Mouse (Mus musculus) hindbrain, embryonic 15.5 days (tissue): Measurements from ENCODE around the gene Clasrp. TPM values are rescaled to one million over a fixed set of nuclear protein-coding genes. Genes with fewer than 3 reads are reported as not detected.
A peak's percentile ranks its signal among the peaks of the same experiment; 100 is the strongest.
"Not testable (repeated sequence)": the region's sequence is repeated elsewhere in the genome, so short reads cannot be mapped to it uniquely, and the experiment has no call there.

Experiments used
- ATAC-seq: fragments of 200-750 bp; cut with Nextera tagmentation; 2 replicates; pipeline ENCODE4 v1.8.0; 2017; ENCODE audit warnings: low read depth, moderate number of reproducible peaks, moderate TSS enrichment; ENCODE audit not compliant: low FRiP score
- H3K27ac ChIP-seq: fragments of 300-500 bp; sonication (generic); replicated peaks from 2 replicates; pipeline ENCODE4 v1.5.1; 2015; ENCODE audit warnings: mild to moderate bottlenecking, inconsistent platforms
- H3K27me3 ChIP-seq: fragments of 300-500 bp; sonication (generic); 2 replicates; pipeline ENCODE4 v1.6.1; 2015; ENCODE audit warnings: control low read depth, inconsistent platforms
- H3K36me3 ChIP-seq: fragments of 300-500 bp; sonication (generic); 2 replicates; pipeline ENCODE4 v1.6.1; 2015; ENCODE audit warnings: control low read depth, inconsistent platforms
- H3K4me1 ChIP-seq: fragments of 300-500 bp; sonication (generic); replicated peaks from 2 replicates; pipeline ENCODE4 v1.6.1; 2015; ENCODE audit warnings: control low read depth, inconsistent platforms
- H3K4me2 ChIP-seq: fragments of 300-500 bp; sonication (generic); 2 replicates; pipeline ENCODE4 v1.6.1; 2015; ENCODE audit warnings: moderate library complexity, mild to moderate bottlenecking, inconsistent platforms
- H3K4me3 ChIP-seq: fragments of 300-500 bp; sonication (generic); 2 replicates; pipeline ENCODE4 v1.5.1; 2015; ENCODE audit warnings: mild to moderate bottlenecking, inconsistent platforms
- H3K9ac ChIP-seq: fragments of 300-500 bp; sonication (generic); 2 replicates; pipeline ENCODE4 v1.6.1; 2015; ENCODE audit warnings: inconsistent platforms
- H3K9me3 ChIP-seq: fragments of 300-500 bp; sonication (generic); 2 replicates; pipeline ENCODE4 v1.6.1; 2016; ENCODE audit warnings: control low read depth, inconsistent platforms
- WGBS: fragments of 180-500 bp; shearing (Covaris S2); methylation state at CpG from one replicate; pipeline ENCODE4 v1.1.7; 2015; 5-methylcytosine and 5-hydroxymethylcytosine counted together
- polyA plus RNA-seq: library from polyadenylated mRNA; unstranded; fragments of >200 nt; fragmentation: Nextera tagmentation; extraction: Ambion mirVana; gene quantifications from 2 replicates; pipeline ENCODE4 v1.2.1, GENCODE M21; 2015

Clasrp gene
- polyA plus RNA-seq, 1 experiment from 2014 or later: 60.7 TPM

- not testable (repeated sequence) for H3K9me3 ChIP-seq, H3K36me3 ChIP-seq, H3K27me3 ChIP-seq
- 62% methylated on average over 10 of the region's 10 CpGs for WGBS
- Histone ChIP-seq H3K27ac (peak overlapping the region; percentile 81), H3K4me1 (peaks cover 40% of the 10 kb centered on the region), H3K4me3 (peak overlapping the region; percentile 96), H3K4me2 (peak overlapping the region; percentile 88), H3K9ac (peak overlapping the region; percentile 98; the same call in 1 of the 2 replicates)
- peak; percentile 40; the same call in 1 of the 2 replicates for ATAC-seq
These were observed 424 bp upstream of the Clasrp start for GRCm38 (mm10) chr7:19604606-19605214.

- Histone ChIP-seq H3K4me1 (peaks cover 45% of the 10 kb centered on the region), H3K9ac (peak overlapping the region; percentile 98; the same call in 1 of the 2 replicates), H3K4me3 (peak overlapping the region; percentile 96), H3K27ac (no peak overlapping the region), H3K4me2 (peak overlapping the region; percentile 88), H3K27me3 (no peaks in the 10 kb centered on the region), H3K36me3 (peaks cover 11% of the 10 kb centered on the region), H3K9me3 (no peaks in the 10 kb centered on the region)
- no peak for ATAC-seq
- whole genome bisulfite sequencing: 81% methylated on average over 12 of the region's 12 CpGs
These were observed 1.2 kb downstream of the Clasrp start for GRCm38 (mm10) chr7:19603055-19603454.

DNA sequence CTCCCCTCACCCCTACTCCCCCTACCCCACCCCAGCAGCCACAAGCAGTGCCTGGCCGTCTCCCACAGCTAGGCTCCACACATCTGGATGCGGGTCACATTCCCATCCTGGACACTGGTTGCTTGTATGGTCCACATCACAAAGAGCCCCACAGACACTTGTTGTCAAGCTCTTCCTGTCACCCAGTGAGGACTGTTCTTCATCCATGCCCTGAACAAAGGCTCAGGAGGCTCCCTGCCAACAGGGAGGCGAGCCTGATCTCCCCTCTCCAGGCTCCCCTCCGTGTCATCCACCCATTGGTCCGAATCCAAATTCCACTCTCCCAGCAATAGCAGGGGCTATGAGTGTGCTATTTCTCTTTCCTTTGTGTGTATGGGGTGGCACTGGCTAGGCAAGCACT, 3.7 kb downstream of the Clasrp start:
- H3K4me1 ChIP-seq: peaks cover 45% of the 10 kb centered on the region
- H3K4me3 ChIP-seq: no peak overlapping the region
- peaks cover 16% of the 10 kb centered on the region for H3K36me3 ChIP-seq
- H3K27me3 ChIP-seq: no peaks in the 10 kb centered on the region
- 29% methylated on average over 5 of the region's 5 CpGs for WGBS
- ATAC-seq: peak; percentile 81
- H3K9me3 ChIP-seq: no peaks in the 10 kb centered on the region
- no peak overlapping the region for H3K4me2 ChIP-seq
- H3K9ac ChIP-seq: no peak overlapping the region
- peak overlapping the region; percentile 67 for H3K27ac ChIP-seq

DNA sequence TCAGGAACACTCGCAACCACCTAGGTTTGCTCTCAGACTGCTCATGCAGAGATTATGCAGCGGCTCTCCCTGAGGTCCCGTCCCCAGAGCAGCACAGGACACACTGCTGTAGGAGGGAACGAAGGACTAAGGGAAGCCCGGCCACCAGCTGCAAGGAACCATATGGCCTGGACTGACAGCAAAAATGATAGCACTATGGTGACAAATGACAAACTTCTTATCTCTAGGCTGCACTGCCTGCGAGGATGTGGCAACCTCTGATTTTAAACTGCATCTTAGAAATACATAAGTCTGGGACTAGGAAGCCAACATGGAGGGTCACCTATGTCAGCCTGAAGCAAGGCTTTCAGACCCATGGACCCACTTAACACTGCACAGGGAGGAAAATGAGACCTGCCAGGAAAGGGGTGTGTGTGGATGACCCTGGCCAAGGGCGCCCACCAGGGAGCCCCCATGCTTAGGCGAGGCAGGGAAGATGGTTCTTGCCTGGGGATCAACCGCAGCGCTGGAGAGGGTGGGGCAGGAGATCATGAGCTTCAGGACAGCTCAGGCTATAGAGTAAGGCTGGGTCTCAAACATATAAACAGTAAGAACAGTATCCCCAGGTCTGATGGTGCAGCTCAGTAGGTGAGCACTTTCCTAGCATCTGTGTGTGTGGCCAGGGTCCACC, 11.1 kb downstream of the Clasrp start:
- H3K9me3 ChIP-seq: no peaks in the 10 kb centered on the region
- WGBS: 92% methylated on average over 10 of the region's 10 CpGs
- H3K27ac ChIP-seq: no peak overlapping the region
- H3K9ac ChIP-seq: no peak overlapping the region
- H3K27me3 ChIP-seq: no peaks in the 10 kb centered on the region
- no peak overlapping the region for H3K4me2 ChIP-seq
- H3K4me3 ChIP-seq: no peak overlapping the region
- no peak for ATAC-seq
- H3K4me1 ChIP-seq: no peaks in the 10 kb centered on the region
- peaks cover 66% of the 10 kb centered on the region for H3K36me3 ChIP-seq

DNA sequence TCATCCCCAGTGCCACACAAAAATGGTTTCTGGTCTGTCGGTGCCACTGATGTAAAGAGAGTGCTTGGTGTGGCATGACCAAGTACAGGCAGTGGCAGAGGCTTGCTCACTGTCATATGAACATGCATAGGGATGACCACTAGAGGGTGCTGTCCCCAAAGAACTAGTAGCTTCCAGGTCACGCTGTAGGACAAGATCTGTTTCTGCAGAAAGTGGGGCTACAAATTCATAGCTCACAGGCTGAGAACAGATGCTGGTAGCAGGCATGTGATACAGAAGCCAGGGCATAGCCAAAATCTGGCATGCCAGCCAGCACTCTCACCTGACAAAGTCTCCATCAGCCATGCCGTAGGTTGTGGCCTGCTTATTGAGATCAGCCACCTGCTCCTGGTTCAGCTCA, 14.4 kb downstream of the Clasrp start:
- Histone ChIP-seq H3K4me1 (no peaks in the 10 kb centered on the region), H3K9ac (no peak overlapping the region), H3K27me3 (no peaks in the 10 kb centered on the region), H3K36me3 (peaks cover 88% of the 10 kb centered on the region), H3K4me3 (no peak overlapping the region), H3K27ac (no peak overlapping the region), H3K9me3 (no peaks in the 10 kb centered on the region), H3K4me2 (no peak overlapping the region)
- WGBS: 54% methylated on average over 3 of the region's 3 CpGs
- peak; percentile 60 for ATAC-seq

DNA sequence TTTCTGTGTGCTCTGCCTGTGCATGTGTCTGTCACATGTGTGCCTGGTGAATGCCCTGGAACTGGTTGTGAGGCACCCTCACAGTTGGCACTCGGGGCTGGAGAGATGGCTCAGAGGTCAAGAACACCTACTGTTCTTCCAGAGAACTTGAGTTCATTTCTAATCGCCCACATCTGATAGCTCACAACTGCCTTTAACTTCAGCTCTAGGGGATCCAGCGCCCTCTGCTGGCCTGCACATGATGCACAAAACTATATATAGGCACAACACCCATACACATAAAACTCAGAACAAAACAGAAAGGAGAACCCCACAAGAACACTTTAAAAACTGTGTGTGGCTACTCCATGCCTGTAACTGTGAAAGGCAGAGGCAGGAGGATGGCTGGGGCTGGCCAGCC, 15.1 kb downstream of the Clasrp start:
- Histone ChIP-seq H3K4me2 (no peak overlapping the region), H3K36me3 (peaks cover 92% of the 10 kb centered on the region), H3K27me3 (no peaks in the 10 kb centered on the region), H3K9ac (no peak overlapping the region), H3K27ac (no peak overlapping the region), H3K4me1 (no peaks in the 10 kb centered on the region), H3K4me3 (no peak overlapping the region), H3K9me3 (no peaks in the 10 kb centered on the region)
- ATAC-seq: no peak
- WGBS: 49% methylated on average over 3 of the region's 3 CpGs

- Histone ChIP-seq H3K9ac (no peak overlapping the region), H3K36me3 (peaks cover 90% of the 10 kb centered on the region), H3K4me2 (no peak overlapping the region), H3K27me3 (no peaks in the 10 kb centered on the region), H3K4me1 (no peaks in the 10 kb centered on the region), H3K4me3 (no peak overlapping the region), H3K9me3 (no peaks in the 10 kb centered on the region), H3K27ac (no peak overlapping the region)
- ATAC-seq: no peak
- 78% methylated on average over 46 of the region's 46 CpGs for WGBS
These were observed 18.0 kb downstream of the Clasrp start for GRCm38 (mm10) chr7:19586269-19586668.

DNA sequence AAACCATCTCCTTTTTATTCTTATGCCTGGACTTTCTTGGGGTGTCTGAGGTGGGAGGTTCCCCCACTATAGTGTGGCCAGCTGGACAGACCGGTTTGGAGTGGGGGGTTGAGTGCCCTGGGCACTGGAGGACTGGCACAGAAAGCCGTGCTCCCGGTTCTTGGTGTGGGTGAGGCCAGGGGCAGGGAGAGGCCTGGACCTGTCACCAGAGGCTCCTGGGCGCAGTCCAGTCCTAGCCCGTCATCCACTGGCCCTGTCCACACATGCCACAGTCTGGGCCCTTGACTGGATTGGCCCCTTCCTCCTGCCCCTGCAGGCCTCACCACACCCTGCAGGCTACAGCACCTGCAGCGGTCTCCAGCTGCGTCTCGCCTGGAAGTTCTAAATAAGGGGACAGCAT, 23.7 kb downstream of the Clasrp start:
- H3K9ac ChIP-seq: no peak overlapping the region
- 89% methylated on average over 8 of the region's 8 CpGs for WGBS
- H3K4me2 ChIP-seq: no peak overlapping the region
- H3K4me1 ChIP-seq: peaks cover 11% of the 10 kb centered on the region
- ATAC-seq: no peak
- no peak overlapping the region for H3K27ac ChIP-seq
- H3K36me3 ChIP-seq: peaks cover 49% of the 10 kb centered on the region
- peaks cover 30% of the 10 kb centered on the region for H3K27me3 ChIP-seq
- H3K4me3 ChIP-seq: no peak overlapping the region
- H3K9me3 ChIP-seq: no peaks in the 10 kb centered on the region

DNA sequence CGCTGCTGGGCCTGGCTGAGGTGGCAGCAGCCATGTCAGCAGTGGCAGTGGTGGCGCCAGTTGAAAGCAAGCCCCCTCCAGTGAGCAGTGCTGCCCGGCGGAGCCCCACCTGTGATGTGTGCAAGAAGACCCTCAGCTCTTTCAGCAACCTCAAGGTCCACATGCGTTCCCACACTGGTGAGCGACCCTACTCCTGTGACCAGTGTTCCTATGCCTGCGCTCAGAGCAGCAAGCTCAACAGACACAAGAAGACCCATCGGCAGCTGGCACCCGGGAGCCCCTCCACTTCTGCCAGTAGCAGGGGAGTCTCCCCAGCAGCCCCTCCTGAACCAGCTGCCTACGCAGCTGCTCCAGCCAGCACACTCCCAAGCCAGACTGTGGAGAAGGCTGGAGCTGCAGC, 24.5 kb downstream of the Clasrp start:
- Histone ChIP-seq H3K9me3 (no peaks in the 10 kb centered on the region), H3K36me3 (peaks cover 41% of the 10 kb centered on the region), H3K4me2 (no peak overlapping the region), H3K27me3 (peaks cover 38% of the 10 kb centered on the region), H3K4me3 (no peak overlapping the region), H3K27ac (no peak overlapping the region), H3K9ac (no peak overlapping the region), H3K4me1 (peaks cover 11% of the 10 kb centered on the region)
- ATAC-seq: no peak
- WGBS: 79% methylated on average over 10 of the region's 10 CpGs

- H3K4me3 ChIP-seq: no peak overlapping the region
- H3K9ac ChIP-seq: no peak overlapping the region
- ATAC-seq: no peak
- H3K27me3 ChIP-seq: peaks cover 38% of the 10 kb centered on the region
- H3K27ac ChIP-seq: no peak overlapping the region
- no peak overlapping the region for H3K4me2 ChIP-seq
- WGBS: 62% methylated on average over 4 of the region's 4 CpGs
- H3K4me1 ChIP-seq: peaks cover 19% of the 10 kb centered on the region
- H3K36me3 ChIP-seq: peaks cover 28% of the 10 kb centered on the region
- no peaks in the 10 kb centered on the region for H3K9me3 ChIP-seq
These were observed 25.9 kb downstream of the Clasrp start for GRCm38 (mm10) chr7:19578436-19578835.

DNA sequence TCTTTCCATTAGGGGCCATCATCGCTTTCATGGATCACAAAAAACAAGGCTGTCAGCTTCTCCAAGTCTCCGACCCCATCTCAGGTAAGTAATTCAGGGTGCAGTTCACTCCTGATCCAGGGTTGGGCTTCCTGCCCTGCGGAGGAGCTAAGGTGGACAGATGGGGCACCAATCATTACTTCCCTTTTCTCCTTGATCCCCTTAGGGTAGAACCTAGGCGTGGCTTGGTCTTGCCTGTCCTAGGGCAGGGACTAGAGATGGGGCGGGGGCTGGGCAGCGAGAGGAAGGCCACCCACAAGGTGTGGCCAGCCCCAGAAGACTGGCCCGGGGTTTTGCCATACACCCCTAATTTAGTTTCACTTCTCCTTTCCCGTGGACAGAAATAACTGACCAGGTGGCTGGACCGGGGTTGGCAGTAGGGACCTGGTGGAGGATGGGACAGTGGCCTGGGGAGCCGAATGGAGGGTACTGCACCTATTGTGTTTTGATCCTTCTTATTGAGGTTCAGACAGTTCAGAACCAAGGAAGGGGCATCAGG, 26.3 kb downstream of the Clasrp start:
- H3K4me2 ChIP-seq: peak overlapping the region; percentile 59
- no peak overlapping the region; the same call in 1 of the 2 replicates for H3K9ac ChIP-seq
- peaks cover 19% of the 10 kb centered on the region for H3K4me1 ChIP-seq
- H3K9me3 ChIP-seq: no peaks in the 10 kb centered on the region
- peaks cover 25% of the 10 kb centered on the region for H3K36me3 ChIP-seq
- no peak for ATAC-seq
- H3K27ac ChIP-seq: no peak overlapping the region
- H3K4me3 ChIP-seq: peak overlapping the region; percentile 30; the same call in 1 of the 2 replicates
- peaks cover 38% of the 10 kb centered on the region for H3K27me3 ChIP-seq
- 25% methylated on average over 10 of the region's 10 CpGs for WGBS

GRCm38 (mm10) chr7:19577141-19577852, 27.0 kb downstream of the Clasrp start, which contains the start of the genes Zfp296 and Gemin7:
Gene Zfp296, plus strand, starts transcription at chr7:19577287.
Gene Gemin7, minus strand, starts transcription at chr7:19577595.
- peaks cover 25% of the 10 kb centered on the region for H3K4me1 ChIP-seq
- no peaks in the 10 kb centered on the region for H3K9me3 ChIP-seq
- H3K27me3 ChIP-seq: peaks cover 38% of the 10 kb centered on the region
- ATAC-seq: no peak
- no peak within 1 kb of the TSS for H3K27ac ChIP-seq
- H3K4me3 ChIP-seq: peak within 1 kb of the TSS; percentile 30
- peak within 1 kb of the TSS; percentile 59 for H3K4me2 ChIP-seq
- no peak within 1 kb of the TSS; the same call in 1 of the 2 replicates for H3K9ac ChIP-seq
- WGBS: under 1% methylated on average over 47 of the region's 56 CpGs
- H3K36me3 ChIP-seq: peaks cover 21% of the 10 kb centered on the region
